Mouse (Mus musculus): ENCODE measurements around the gene Fto. TPM values are rescaled to one million over a fixed set of nuclear protein-coding genes. Genes with fewer than 3 reads are reported as not detected.

The Fto gene
- polyA plus RNA-seq, 2 experiments = 10.0 to 15.6 TPM

GRCm38 (mm10) chr8:91340746-91341145 is 27.4 kb downstream of the Fto start:
- 61% methylated on average over 1 of the region's 1 CpGs for WGBS (ENCODE audit: insufficient replicate concordance)
- Histone ChIP-seq H3K4me2 (ENCODE audit: low read depth) (no peak overlapping the region), H3K27me3 (ENCODE audit: control insufficient read depth, insufficient read depth, low read length) (no peaks in the 10 kb centered on the region), H3K36me3 (replicated peaks; ENCODE audit: control insufficient read depth, insufficient read depth, low read depth) (no peaks in the 10 kb centered on the region), H3K9me3 (ENCODE audit: control insufficient read depth, low read length) (no peaks in the 10 kb centered on the region), H3K27ac (no peak overlapping the region), H3K4me1 (replicated peaks; ENCODE audit: control insufficient read depth in 2 of 2, insufficient read depth in 2 of 2, low read length in 1 of 2) (peaks cover 0 to 9% of the 10 kb centered on the region in 2 experiments; a peak in 2 of 4 replicates), H3K4me3 (ENCODE audit: insufficient read depth in 1 of 2, low read depth in 2 of 2, low read length in 2 of 2) (no peak overlapping the region), H3K9ac (replicated peaks) (no peak overlapping the region)
- no peak for ATAC-seq (ENCODE audit: insufficient read depth)
- TF ChIP-seq EP300 (IDR thresholded peaks at IDR 0.05; ENCODE audit: low read depth) (no peak), CTCF (IDR thresholded peaks at IDR 0.05; ENCODE audit: low read depth) (no peak)
- DNase-seq (ENCODE audit: low read depth in 3 of 3, low spot score in 3 of 3) = no peak

DNA sequence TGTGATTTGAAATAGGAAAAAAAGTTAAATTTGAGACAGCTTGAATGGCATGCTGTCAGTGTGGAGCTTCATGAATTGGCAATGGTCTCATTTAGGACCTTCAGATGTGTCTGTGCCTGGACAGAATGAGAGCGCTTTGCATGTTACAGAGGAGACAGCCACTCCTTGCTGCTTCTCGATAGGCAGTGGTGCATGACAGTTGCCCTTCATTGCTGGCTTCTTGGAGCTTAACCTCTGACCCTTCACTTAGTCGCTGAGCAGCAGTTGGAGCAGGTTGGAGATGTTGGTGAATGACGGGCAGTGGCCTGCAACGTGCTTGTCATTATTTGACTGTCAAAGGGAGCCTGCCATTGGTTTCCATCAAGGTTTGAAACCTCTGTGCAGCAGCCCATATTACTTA is 28.9 kb downstream of the Fto start:
- ATAC-seq (ENCODE audit: insufficient read depth) = no peak

DNA sequence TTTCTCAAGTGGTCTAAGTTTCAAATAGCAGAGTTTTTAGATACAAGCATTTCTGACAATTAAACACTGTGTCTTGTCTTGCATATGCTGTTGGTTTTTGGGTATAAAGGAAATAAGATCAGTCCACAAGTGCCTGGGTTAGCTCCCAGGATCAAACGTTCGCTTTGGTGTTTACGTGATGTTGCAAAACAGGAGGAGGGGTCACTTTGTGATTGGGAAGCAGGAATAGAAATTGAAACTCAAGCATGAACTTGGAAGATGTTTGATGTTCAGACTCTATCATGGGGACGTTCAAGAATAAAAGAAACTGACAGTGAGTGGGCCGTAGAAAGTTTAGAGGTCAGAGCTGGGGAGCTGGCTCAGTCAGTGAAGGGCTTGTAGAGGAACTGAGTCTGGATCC is 29.5 kb downstream of the Fto start:
- WGBS (ENCODE audit: insufficient replicate concordance) = 68% methylated on average over 5 of the region's 5 CpGs
- no peak overlapping the region for H3K4me3 ChIP-seq (ENCODE audit: insufficient read depth in 1 of 2, low read depth in 2 of 2, low read length in 2 of 2)
- no peak overlapping the region for H3K9ac ChIP-seq (replicated peaks)
- DNase-seq (ENCODE audit: low read depth in 3 of 3, low spot score in 3 of 3) (no peak), ATAC-seq (ENCODE audit: insufficient read depth) (no peak)
- no peaks in the 10 kb centered on the region for H3K36me3 ChIP-seq (replicated peaks; ENCODE audit: control insufficient read depth, insufficient read depth, low read depth)
- no peaks in the 10 kb centered on the region for H3K9me3 ChIP-seq (ENCODE audit: control insufficient read depth, low read length)
- no peak overlapping the region for H3K27ac ChIP-seq
- TF ChIP-seq EP300 (IDR thresholded peaks at IDR 0.05; ENCODE audit: low read depth) (no peak), CTCF (IDR thresholded peaks at IDR 0.05; ENCODE audit: low read depth) (no peak)
- H3K27me3 ChIP-seq (ENCODE audit: control insufficient read depth, insufficient read depth, low read length) = no peaks in the 10 kb centered on the region
- no peak overlapping the region for H3K4me2 ChIP-seq (ENCODE audit: low read depth)
- H3K4me1 ChIP-seq (replicated peaks; ENCODE audit: control insufficient read depth in 2 of 2, insufficient read depth in 2 of 2, low read length in 1 of 2) = peaks cover 0 to 13% of the 10 kb centered on the region in 2 experiments; a peak in 2 of 4 replicates

More for the DNA sequence above, 28.9 kb downstream of the Fto start:
- H3K9ac ChIP-seq (replicated peaks) = no peak overlapping the region
- H3K36me3 ChIP-seq (replicated peaks; ENCODE audit: control insufficient read depth, insufficient read depth, low read depth) = no peaks in the 10 kb centered on the region
- H3K4me3 ChIP-seq (ENCODE audit: insufficient read depth in 1 of 2, low read depth in 2 of 2, low read length in 2 of 2) = no peak overlapping the region
- TF ChIP-seq CTCF (IDR thresholded peaks at IDR 0.05; ENCODE audit: low read depth) (no peak), EP300 (IDR thresholded peaks at IDR 0.05; ENCODE audit: low read depth) (no peak)
- no peak overlapping the region for H3K27ac ChIP-seq
- 66% methylated on average over 5 of the region's 5 CpGs for WGBS (ENCODE audit: insufficient replicate concordance)
- H3K4me2 ChIP-seq (ENCODE audit: low read depth) = no peak overlapping the region
- H3K27me3 ChIP-seq (ENCODE audit: control insufficient read depth, insufficient read depth, low read length) = no peaks in the 10 kb centered on the region
- H3K4me1 ChIP-seq (replicated peaks; ENCODE audit: control insufficient read depth in 2 of 2, insufficient read depth in 2 of 2, low read length in 1 of 2) = peaks cover 0 to 12% of the 10 kb centered on the region in 2 experiments; a peak in 2 of 4 replicates
- no peak for DNase-seq (ENCODE audit: low read depth in 3 of 3, low spot score in 3 of 3)
- no peaks in the 10 kb centered on the region for H3K9me3 ChIP-seq (ENCODE audit: control insufficient read depth, low read length)

- Histone ChIP-seq H3K4me2 (ENCODE audit: low read depth) (no peak overlapping the region), H3K4me1 (replicated peaks; ENCODE audit: control insufficient read depth in 2 of 2, insufficient read depth in 2 of 2, low read length in 1 of 2) (peaks cover 0 to 13% of the 10 kb centered on the region in 2 experiments; a peak in 2 of 4 replicates), H3K36me3 (replicated peaks; ENCODE audit: control insufficient read depth, insufficient read depth, low read depth) (no peaks in the 10 kb centered on the region), H3K27me3 (ENCODE audit: control insufficient read depth, insufficient read depth, low read length) (no peaks in the 10 kb centered on the region), H3K9me3 (ENCODE audit: control insufficient read depth, low read length) (no peaks in the 10 kb centered on the region), H3K4me3 (ENCODE audit: insufficient read depth in 1 of 2, low read depth in 2 of 2, low read length in 2 of 2) (no peak overlapping the region), H3K9ac (replicated peaks) (no peak overlapping the region), H3K27ac (no peak overlapping the region)
- ATAC-seq (ENCODE audit: insufficient read depth) (no peak), DNase-seq (ENCODE audit: low read depth in 3 of 3, low spot score in 3 of 3) (no peak)
- 57% methylated on average over 11 of the region's 11 CpGs for WGBS (ENCODE audit: insufficient replicate concordance)
- no peak for TF ChIP-seq CTCF (IDR thresholded peaks at IDR 0.05; ENCODE audit: low read depth)
- TF ChIP-seq EP300 (IDR thresholded peaks at IDR 0.05; ENCODE audit: low read depth) = no peak
These were observed 31.3 kb downstream of the Fto start for GRCm38 (mm10) chr8:91344659-91345058.

DNA sequence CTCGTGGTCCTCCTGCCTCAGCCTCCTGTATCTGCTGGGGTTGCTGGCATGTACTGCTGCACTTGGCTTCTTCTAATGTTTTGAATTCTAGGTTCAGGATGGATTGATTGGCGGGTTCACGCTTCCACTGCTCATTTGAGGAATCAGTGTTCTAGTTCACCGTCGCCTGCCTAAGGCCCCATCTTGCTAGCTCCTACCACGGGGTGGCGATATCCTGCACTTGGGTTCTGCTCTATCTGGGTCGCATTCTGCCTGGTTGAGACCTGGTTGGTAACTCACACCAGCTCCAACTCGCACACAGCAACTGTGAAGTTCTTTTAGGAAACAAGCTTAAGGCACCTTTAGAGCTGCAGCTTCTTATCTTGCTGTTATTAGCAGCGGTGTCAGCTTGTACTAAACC is 33.8 kb downstream of the Fto start:
- Histone ChIP-seq H3K9me3 (ENCODE audit: control insufficient read depth, low read length) (no peaks in the 10 kb centered on the region), H3K4me1 (replicated peaks; ENCODE audit: control insufficient read depth in 2 of 2, insufficient read depth in 2 of 2, low read length in 1 of 2) (peaks cover 0 to 19% of the 10 kb centered on the region in 2 experiments; a peak in 2 of 4 replicates), H3K4me2 (ENCODE audit: low read depth) (no peak overlapping the region), H3K27ac (no peak overlapping the region), H3K9ac (replicated peaks) (no peak overlapping the region), H3K27me3 (ENCODE audit: control insufficient read depth, insufficient read depth, low read length) (no peaks in the 10 kb centered on the region), H3K4me3 (ENCODE audit: insufficient read depth in 1 of 2, low read depth in 2 of 2, low read length in 2 of 2) (no peak overlapping the region), H3K36me3 (replicated peaks; ENCODE audit: control insufficient read depth, insufficient read depth, low read depth) (no peaks in the 10 kb centered on the region)
- TF ChIP-seq EP300 (IDR thresholded peaks at IDR 0.05; ENCODE audit: low read depth) (no peak), CTCF (IDR thresholded peaks at IDR 0.05; ENCODE audit: low read depth) (no peak)
- ATAC-seq (ENCODE audit: insufficient read depth) (no peak), DNase-seq (ENCODE audit: low read depth in 3 of 3, low spot score in 3 of 3) (no peak)
- 61% methylated on average over 10 of the region's 10 CpGs for WGBS (ENCODE audit: insufficient replicate concordance)

Data from liver, embryonic 14.5 days (tissue).